In genomic region chr15:83550137-83550536, GRCm38 (mm10) we compare ENCODE assay signal across 22 mouse cellular contexts. TPM values are rescaled to one million over a fixed set of nuclear protein-coding genes. Genes with fewer than 3 reads are reported as not detected.
DNase-seq lines count a peak whose midpoint lies in the region; ATAC-seq and TF ChIP-seq lines count a peak whose summit lies in the region.
"Had no signal": no experiment of that assay in that cellular context is flagged by ENCODE, and none has a peak within 500 bp of the region (broad histone marks: within the 10 kb centered on the region; RNA-seq: fewer than 3 reads in every experiment).

No protein-coding gene starts in this region.

- DNase-seq in cerebellum, postnatal 25 days, result peak; percentile 19 to 37
- no peak for DNase-seq in cerebellum, adult 11 months
- peak; percentile 61 for DNase-seq in kidney, adult 2 months
- no peak for DNase-seq in kidney, postnatal 4 days
- DNase-seq: adrenal gland, postnatal 14 days; cerebellum, adult 8-10 months; embryo, embryonic 11 days; gastrocnemius, postnatal 25 days; heart, adult 11 months; heart, postnatal 10 days; heart, postnatal 4 days had no signal

- H3K4me2 ChIP-seq in neural tube, embryonic 12.5 days (replicated peaks), result no peak overlapping the region
- no peak overlapping the region for H3K4me2 ChIP-seq in neural tube, embryonic 15.5 days
- no peak overlapping the region for H3K4me2 ChIP-seq in stomach, embryonic 16.5 days (ENCODE audit: low read depth, low read length)
- H3K4me2 ChIP-seq: embryonic facial prominence, embryonic 15.5 days; forebrain, embryonic 15.5 days; hindbrain, embryonic 12.5 days had no signal

- peaks cover 4% of the 10 kb centered on the region; the same call in 1 of the 2 replicates for H3K4me1 ChIP-seq in kidney, adult 2 months (ENCODE audit: control insufficient read depth, insufficient read depth, low read length)
- 0 out of 2 replicates have a peak, but pooled peaks cover 4% of the 10 kb centered on the region for H3K4me1 ChIP-seq in neural tube, embryonic 12.5 days
- H3K4me1 ChIP-seq in neural tube, embryonic 15.5 days, result peaks cover 18% of the 10 kb centered on the region
- H3K4me1 ChIP-seq in stomach, embryonic 16.5 days (ENCODE audit: control insufficient read depth, insufficient read depth, low read length), result no peaks in the 10 kb centered on the region; the same call in 1 of the 2 replicates

- no peak for TF ChIP-seq CTCF in kidney, adult 2 months (conservative IDR thresholded peaks at IDR 0.05; ENCODE audit: insufficient read depth, insufficient read length, low read depth, low read length)

- H3K36me3 ChIP-seq in kidney, adult 2 months (ENCODE audit: control insufficient read depth, insufficient read depth, low read length), result no peaks in the 10 kb centered on the region
- H3K36me3 ChIP-seq in neural tube, embryonic 12.5 days, result peaks cover 72% of the 10 kb centered on the region
- peaks cover 58% of the 10 kb centered on the region for H3K36me3 ChIP-seq in neural tube, embryonic 15.5 days
- H3K36me3 ChIP-seq in stomach, embryonic 16.5 days (ENCODE audit: control insufficient read depth, insufficient read depth, low read length), result peaks cover 14% of the 10 kb centered on the region

- 79% methylated on average over 2 of the region's 2 CpGs for WGBS in kidney, adult 2 months
- 77% methylated on average over 2 of the region's 2 CpGs for WGBS in neural tube, embryonic 12.5 days
- WGBS in neural tube, embryonic 15.5 days, result 87% methylated on average over 2 of the region's 2 CpGs
- WGBS in stomach, embryonic 16.5 days, result 64% methylated on average over 2 of the region's 2 CpGs

- no peak for ATAC-seq in neural tube, embryonic 12.5 days (ENCODE audit: low FRiP score, low read depth)
- ATAC-seq in neural tube, embryonic 15.5 days (ENCODE audit: low FRiP score), result no peak
- no peak for ATAC-seq in stomach, embryonic 16.5 days (ENCODE audit: insufficient read depth, low FRiP score)
- ATAC-seq: activated CD4-positive, CD25-positive, alpha-beta regulatory T cell, adult 4 months; forebrain, embryonic 15.5 days; hindbrain, embryonic 16.5 days; Patski had no signal

- no peak overlapping the region for H3K27ac ChIP-seq in kidney, adult 2 months (ENCODE audit: insufficient read depth, low read depth, low read length)
- H3K27ac ChIP-seq in neural tube, embryonic 12.5 days, result no peak overlapping the region
- no peak overlapping the region for H3K27ac ChIP-seq in neural tube, embryonic 15.5 days (replicated peaks)
- H3K27ac ChIP-seq in stomach, embryonic 16.5 days (ENCODE audit: low read length), result peak overlapping the region; percentile 65
- H3K27ac ChIP-seq: embryonic facial prominence, embryonic 15.5 days; forebrain, embryonic 15.5 days; hindbrain, embryonic 12.5 days had no signal

- 0 out of 2 replicates have a peak overlapping the region, but pooled peaks have one; percentile 33 for H3K9ac ChIP-seq in neural tube, embryonic 12.5 days
- H3K9ac ChIP-seq in neural tube, embryonic 15.5 days (replicated peaks), result no peak overlapping the region
- no peak overlapping the region for H3K9ac ChIP-seq in stomach, embryonic 16.5 days (ENCODE audit: low read length)
- H3K9ac ChIP-seq: embryonic facial prominence, embryonic 15.5 days; forebrain, embryonic 15.5 days; hindbrain, embryonic 12.5 days had no signal

- no peak overlapping the region for H3K4me3 ChIP-seq in kidney, adult 2 months (ENCODE audit: insufficient read depth, low read depth, low read length)
- H3K4me3 ChIP-seq in neural tube, embryonic 12.5 days, result no peak overlapping the region
- no peak overlapping the region for H3K4me3 ChIP-seq in neural tube, embryonic 15.5 days (replicated peaks)
- no peak overlapping the region for H3K4me3 ChIP-seq in stomach, embryonic 16.5 days (replicated peaks; ENCODE audit: low read length)
- H3K4me3 ChIP-seq: embryonic facial prominence, embryonic 15.5 days; erythroblast, embryonic 14.5 days; forebrain, embryonic 15.5 days; hindbrain, embryonic 12.5 days had no signal

- H3K9me3 ChIP-seq in neural tube, embryonic 12.5 days, result no peaks in the 10 kb centered on the region
- no peaks in the 10 kb centered on the region for H3K9me3 ChIP-seq in neural tube, embryonic 15.5 days (replicated peaks)
- H3K9me3 ChIP-seq in stomach, embryonic 16.5 days (replicated peaks; ENCODE audit: control insufficient read depth, low read length), result peaks cover 4% of the 10 kb centered on the region
- H3K9me3 ChIP-seq: embryonic facial prominence, embryonic 15.5 days; forebrain, embryonic 15.5 days; hindbrain, embryonic 12.5 days had no signal

- TF ChIP-seq POLR2A in kidney, adult 2 months (IDR thresholded peaks at IDR 0.05; ENCODE audit: low read depth, low read length), result no peak

- H3K27me3 ChIP-seq in kidney, adult 2 months (replicated peaks; ENCODE audit: control insufficient read depth, insufficient read depth, low read length), result no peaks in the 10 kb centered on the region
- H3K27me3 ChIP-seq in neural tube, embryonic 12.5 days (replicated peaks), result no peaks in the 10 kb centered on the region
- H3K27me3 ChIP-seq in neural tube, embryonic 15.5 days (replicated peaks), result no peaks in the 10 kb centered on the region
- H3K27me3 ChIP-seq in stomach, embryonic 16.5 days (ENCODE audit: control insufficient read depth, insufficient read depth, low read length), result no peaks in the 10 kb centered on the region
- H3K27me3 ChIP-seq: CH12.LX; embryonic facial prominence, embryonic 15.5 days; forebrain, embryonic 15.5 days; hindbrain, embryonic 12.5 days; Patski had no signal

RNA-seq across cellular contexts. Expression of gene Tspo, which starts 13.3 kb away (rescaled TPM):
- 402 and 410 TPM in 2 replicates for polyA plus RNA-seq in kidney, adult 2 months (2012; rRNA removed)
- polyA plus RNA-seq in neural tube, embryonic 12.5 days (2016; fragmentation: Nextera tagmentation; extraction: Ambion mirVana), result 15.7 and 18.2 TPM in 2 replicates
- 9.6 and 30.0 TPM in 2 replicates for polyA plus RNA-seq in neural tube, embryonic 15.5 days (2015; fragmentation: Nextera tagmentation; extraction: Ambion mirVana)
- polyA plus RNA-seq in stomach, embryonic 16.5 days (2015; fragmentation: Nextera tagmentation; extraction: Ambion mirVana), result 116 and 132 TPM in 2 replicates

RNA-seq across cellular contexts. Expression of gene Mcat, which starts 13.4 kb away (rescaled TPM):
- polyA plus RNA-seq in kidney, adult 2 months (2012; rRNA removed), result 31.8 and 34.3 TPM in 2 replicates
- 39.1 and 42.6 TPM in 2 replicates for polyA plus RNA-seq in neural tube, embryonic 12.5 days (2016; fragmentation: Nextera tagmentation; extraction: Ambion mirVana)
- polyA plus RNA-seq in neural tube, embryonic 15.5 days (2015; fragmentation: Nextera tagmentation; extraction: Ambion mirVana), result 31.4 and 36.6 TPM in 2 replicates
- 24.3 and 24.4 TPM in 2 replicates for polyA plus RNA-seq in stomach, embryonic 16.5 days (2015; fragmentation: Nextera tagmentation; extraction: Ambion mirVana)

RNA-seq across cellular contexts. Expression of gene Bik, which starts 23.5 kb away (rescaled TPM):
- 18.9 and 20.8 TPM in 2 replicates for polyA plus RNA-seq in kidney, adult 2 months (2012; rRNA removed)
- 1.5 and 1.7 TPM in 2 replicates for polyA plus RNA-seq in neural tube, embryonic 12.5 days (2016; fragmentation: Nextera tagmentation; extraction: Ambion mirVana)
- 0.75 and 1.2 TPM in 2 replicates for polyA plus RNA-seq in neural tube, embryonic 15.5 days (2015; fragmentation: Nextera tagmentation; extraction: Ambion mirVana)
- 6.8 and 7.0 TPM in 2 replicates for polyA plus RNA-seq in stomach, embryonic 16.5 days (2015; fragmentation: Nextera tagmentation; extraction: Ambion mirVana)
- polyA plus RNA-seq: erythroblast, embryonic 14.5 days had no signal

RNA-seq across cellular contexts. Expression of gene Ttll1, which starts 39.4 kb away (rescaled TPM):
- 10.3 and 11.1 TPM in 2 replicates for polyA plus RNA-seq in kidney, adult 2 months (2012; rRNA removed)
- polyA plus RNA-seq in neural tube, embryonic 12.5 days (2016; fragmentation: Nextera tagmentation; extraction: Ambion mirVana), result 74.8 and 77.8 TPM in 2 replicates
- polyA plus RNA-seq in neural tube, embryonic 15.5 days (2015; fragmentation: Nextera tagmentation; extraction: Ambion mirVana), result 95.7 and 112 TPM in 2 replicates
- 20.9 and 21.0 TPM in 2 replicates for polyA plus RNA-seq in stomach, embryonic 16.5 days (2015; fragmentation: Nextera tagmentation; extraction: Ambion mirVana)

RNA-seq across cellular contexts. Expression of gene Ttll12, which starts 44.8 kb away (rescaled TPM):
- 18.0 and 20.5 TPM in 2 replicates for polyA plus RNA-seq in kidney, adult 2 months (2012; rRNA removed)
- 42.7 and 44.9 TPM in 2 replicates for polyA plus RNA-seq in neural tube, embryonic 12.5 days (2016; fragmentation: Nextera tagmentation; extraction: Ambion mirVana)
- 37.3 and 42.0 TPM in 2 replicates for polyA plus RNA-seq in neural tube, embryonic 15.5 days (2015; fragmentation: Nextera tagmentation; extraction: Ambion mirVana)
- polyA plus RNA-seq in stomach, embryonic 16.5 days (2015; fragmentation: Nextera tagmentation; extraction: Ambion mirVana), result 31.9 and 32.2 TPM in 2 replicates

Comparison
In these comparisons a context has a peak if more than half of its experiments do, and no peak if none do; other contexts are left out.
1. DNase-seq: peak in cerebellum, postnatal 25 days (2 of 2) and kidney, adult 2 months (single experiment); none in cerebellum, adult 11 months (single experiment) and kidney, postnatal 4 days (0 of 2).